Mouse (Mus musculus): ENCODE measurements around the gene Mas1.

DNA sequence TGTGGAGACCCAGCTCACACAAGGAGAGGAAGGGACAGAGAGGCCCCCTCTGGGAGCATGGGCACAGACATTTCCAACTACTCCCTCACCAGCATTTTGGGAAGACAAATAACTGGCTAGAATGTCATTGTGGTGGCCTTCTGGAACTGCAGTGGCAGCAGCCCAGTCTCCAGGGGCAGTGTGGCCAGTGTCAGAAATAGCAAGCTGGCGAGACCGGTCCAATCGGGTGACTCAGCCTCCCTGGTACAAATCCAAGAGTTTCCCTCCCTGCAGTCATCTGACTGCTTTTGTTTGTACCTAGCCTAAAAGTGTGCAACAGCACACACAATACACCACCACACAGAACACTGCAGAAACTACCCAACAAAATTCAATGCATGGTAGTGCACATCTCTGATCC is 35.7 kb downstream of the Mas1 start:
- TF ChIP-seq POLR2A (IDR thresholded peaks at IDR 0.05; ENCODE audit: insufficient read depth, low read depth, low read length) (no peak), CTCF (IDR thresholded peaks at IDR 0.05; ENCODE audit: insufficient read depth, low read depth, low read length) (no peak)
